Mouse (Mus musculus): ENCODE data around the gene Begain. TPM values are rescaled to one million over a fixed set of nuclear protein-coding genes. Genes with fewer than 3 reads are reported as not detected.

Begain gene
- total RNA-seq, 2 experiments from 2014 or later, result 139 to 147 TPM

- DNase-seq (ENCODE audit: low spot score in 2 of 2), result no peak
Observed at GRCm38 (mm10) chr12:109077036-109077435, 9.0 kb upstream of the Begain start.

GRCm38 (mm10) chr12:109074777-109075285 is 6.8 kb upstream of the Begain start:
- no peak for TF ChIP-seq CTCF (conservative IDR thresholded peaks at IDR 0.05)
- Histone ChIP-seq H3K27ac (no peak overlapping the region), H3K4me3 (no peak overlapping the region)
- DNase-seq (ENCODE audit: low spot score in 2 of 2), result no peak

More at GRCm38 (mm10) chr12:109077036-109077435, 9.0 kb upstream of the Begain start:
- TF ChIP-seq CTCF (conservative IDR thresholded peaks at IDR 0.05), result no peak
- H3K4me3 ChIP-seq, result no peak overlapping the region
- H3K27ac ChIP-seq, result no peak overlapping the region

- DNase-seq (ENCODE audit: low spot score in 2 of 2), result no peak
- Histone ChIP-seq H3K4me3 (no peak overlapping the region), H3K27ac (no peak overlapping the region)
- no peak for TF ChIP-seq CTCF (conservative IDR thresholded peaks at IDR 0.05)
Observed at GRCm38 (mm10) chr12:109074106-109074505, 6.1 kb upstream of the Begain start.

- no peak overlapping the region for H3K27ac ChIP-seq
Observed at GRCm38 (mm10) chr12:109071248-109071647, 3.2 kb upstream of the Begain start.

GRCm38 (mm10) chr12:109069751-109070150 is 1.7 kb upstream of the Begain start:
- no peak for TF ChIP-seq CTCF (conservative IDR thresholded peaks at IDR 0.05)
- Histone ChIP-seq H3K27ac (no peak overlapping the region), H3K4me3 (no peak overlapping the region)
- DNase-seq (ENCODE audit: low spot score in 2 of 2), result no peak

More at GRCm38 (mm10) chr12:109071248-109071647, 3.2 kb upstream of the Begain start:
- no peak for DNase-seq (ENCODE audit: low spot score in 2 of 2)
- H3K4me3 ChIP-seq, result no peak overlapping the region
- peak; percentile 56 for TF ChIP-seq CTCF (conservative IDR thresholded peaks at IDR 0.05)

- no peak for TF ChIP-seq CTCF (conservative IDR thresholded peaks at IDR 0.05)
- Histone ChIP-seq H3K27ac (no peak overlapping the region), H3K4me3 (no peak overlapping the region)
- no peak for DNase-seq (ENCODE audit: low spot score in 2 of 2)
Observed at GRCm38 (mm10) chr12:109068738-109069137, 721 bp upstream of the Begain start.

GRCm38 (mm10) chr12:109067561-109068135 is 369 bp downstream of the Begain start:
- TF ChIP-seq CTCF (conservative IDR thresholded peaks at IDR 0.05), result no peak
- peak overlapping the region; percentile 90 for H3K27ac ChIP-seq
- peak in 1 of 2 experiments; percentile 45 for DNase-seq (ENCODE audit: low spot score in 2 of 2)
- H3K4me3 ChIP-seq, result peak overlapping the region; percentile 76

GRCm38 (mm10) chr12:109058660-109059059 is 9.4 kb downstream of the Begain start:
- no peak for TF ChIP-seq CTCF (conservative IDR thresholded peaks at IDR 0.05)
- H3K27ac ChIP-seq, result no peak overlapping the region
- no peak for DNase-seq (ENCODE audit: low spot score in 2 of 2)
- no peak overlapping the region for H3K4me3 ChIP-seq

- Histone ChIP-seq H3K27ac (no peak overlapping the region), H3K4me3 (no peak overlapping the region)
- TF ChIP-seq CTCF (conservative IDR thresholded peaks at IDR 0.05), result no peak
- DNase-seq (ENCODE audit: low spot score in 2 of 2), result no peak
Observed at GRCm38 (mm10) chr12:109057736-109058135, 10.3 kb downstream of the Begain start.

- DNase-seq (ENCODE audit: low spot score in 2 of 2), result no peak
- TF ChIP-seq CTCF (conservative IDR thresholded peaks at IDR 0.05), result no peak
- Histone ChIP-seq H3K4me3 (peak overlapping the region; percentile 61), H3K27ac (no peak overlapping the region)
Observed at GRCm38 (mm10) chr12:109053020-109053806, 14.8 kb downstream of the Begain start.

GRCm38 (mm10) chr12:109049949-109050348 is 18.1 kb downstream of the Begain start:
- TF ChIP-seq CTCF (conservative IDR thresholded peaks at IDR 0.05), result no peak
- no peak for DNase-seq (ENCODE audit: low spot score in 2 of 2)
- H3K4me3 ChIP-seq, result no peak overlapping the region
- no peak overlapping the region for H3K27ac ChIP-seq

- DNase-seq (ENCODE audit: low spot score in 2 of 2), result no peak
- no peak for TF ChIP-seq CTCF (conservative IDR thresholded peaks at IDR 0.05)
- H3K27ac ChIP-seq, result no peak overlapping the region
Observed at GRCm38 (mm10) chr12:109045581-109045980, 22.4 kb downstream of the Begain start.

GRCm38 (mm10) chr12:109044497-109044896 is 23.5 kb downstream of the Begain start:
- H3K27ac ChIP-seq, result no peak overlapping the region
- no peak overlapping the region for H3K4me3 ChIP-seq
- TF ChIP-seq CTCF (conservative IDR thresholded peaks at IDR 0.05), result peak; percentile 74
- DNase-seq (ENCODE audit: low spot score in 2 of 2), result no peak

More at GRCm38 (mm10) chr12:109045581-109045980, 22.4 kb downstream of the Begain start:
- H3K4me3 ChIP-seq, result no peak overlapping the region
